Mouse (Mus musculus) hindlimb bud, embryonic 11.5 days (tissue): ENCODE results near the gene Slc38a3.
A peak's percentile ranks its signal among the peaks of the same experiment; 100 is the strongest.

Experiments
- DNase-seq: peaks from one replicate; pipeline ENCODE4 v3.0.0-alpha.2; 2012; ENCODE audit warnings: low read depth, low spot score; ENCODE audit errors: extremely low spot score

Gene Slc38a3

DNA sequence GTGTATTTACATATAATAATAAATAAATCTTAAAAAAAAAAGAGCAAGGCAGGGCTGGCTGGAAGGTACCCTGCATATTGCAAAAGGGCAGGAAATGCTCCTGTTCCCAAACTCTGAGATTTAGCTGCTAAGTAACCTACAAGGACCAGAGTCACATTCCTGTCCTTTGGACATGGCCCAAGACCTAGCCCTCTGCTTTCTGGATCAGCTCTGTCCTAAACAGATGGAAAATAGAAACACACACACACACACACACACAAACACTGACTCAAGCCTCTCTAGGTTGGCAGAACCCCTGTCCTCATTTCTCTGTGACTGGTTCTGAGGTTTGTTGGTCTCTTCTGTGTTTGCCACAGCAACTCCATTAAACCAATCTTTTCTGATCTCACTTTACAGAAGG is 48.4 kb downstream of the Slc38a3 start:
- DNase-seq = no peak

DNA sequence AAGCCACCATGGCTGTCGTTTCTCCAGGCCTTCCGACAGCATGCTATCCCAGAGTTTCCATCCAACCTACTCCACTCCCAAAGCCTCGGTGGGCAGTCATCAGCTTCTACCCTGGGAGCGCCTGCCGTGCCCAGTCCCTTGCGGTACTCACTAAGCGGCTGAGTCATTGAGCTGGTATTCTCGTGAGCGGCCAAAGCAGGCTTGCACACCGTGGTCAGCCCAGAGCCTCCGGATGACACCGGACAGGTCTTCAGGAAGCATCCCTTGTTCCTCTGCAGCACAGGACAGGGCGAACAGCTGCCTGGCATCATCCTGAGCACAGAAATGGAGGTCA is 49.8 kb downstream of the Slc38a3 start:
- DNase-seq = no peak

DNA sequence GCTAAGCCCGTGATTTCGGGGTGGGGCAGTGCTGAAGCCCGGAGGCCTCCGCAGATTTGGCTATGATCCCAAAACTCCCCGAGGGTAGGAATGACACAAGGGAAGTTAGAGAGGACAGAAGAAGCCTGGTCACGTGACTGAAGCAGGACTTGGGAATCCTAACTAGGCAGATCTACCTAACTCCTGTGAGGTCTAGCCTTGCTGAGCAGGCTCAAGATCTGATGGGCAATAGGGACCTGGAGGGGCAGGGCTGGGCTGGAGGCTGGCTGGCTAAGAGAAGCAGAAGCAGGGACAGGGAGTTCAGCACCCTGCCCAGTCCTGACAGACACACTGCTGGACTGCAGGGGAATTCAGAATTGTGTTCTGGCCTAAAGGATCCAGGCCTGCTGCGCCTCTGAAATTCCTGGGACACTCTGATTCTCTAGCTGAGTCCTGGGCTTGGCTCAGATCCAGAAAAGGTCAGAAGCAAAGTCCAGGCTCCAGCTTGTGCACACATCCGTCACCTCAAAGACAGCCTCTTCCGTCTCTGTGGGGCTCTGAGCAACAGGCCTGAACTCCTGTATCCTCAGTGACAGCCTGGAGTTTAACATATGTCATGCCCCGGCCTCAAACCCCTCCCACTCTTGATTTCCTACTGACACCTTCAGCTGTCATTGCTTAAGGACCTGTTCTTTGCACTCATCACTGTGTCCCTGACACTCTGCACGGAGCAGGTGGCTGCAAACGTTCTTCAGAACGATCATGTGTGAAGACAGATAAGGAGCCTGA is 50.4 kb downstream of the Slc38a3 start:
- DNase-seq = no peak

DNA sequence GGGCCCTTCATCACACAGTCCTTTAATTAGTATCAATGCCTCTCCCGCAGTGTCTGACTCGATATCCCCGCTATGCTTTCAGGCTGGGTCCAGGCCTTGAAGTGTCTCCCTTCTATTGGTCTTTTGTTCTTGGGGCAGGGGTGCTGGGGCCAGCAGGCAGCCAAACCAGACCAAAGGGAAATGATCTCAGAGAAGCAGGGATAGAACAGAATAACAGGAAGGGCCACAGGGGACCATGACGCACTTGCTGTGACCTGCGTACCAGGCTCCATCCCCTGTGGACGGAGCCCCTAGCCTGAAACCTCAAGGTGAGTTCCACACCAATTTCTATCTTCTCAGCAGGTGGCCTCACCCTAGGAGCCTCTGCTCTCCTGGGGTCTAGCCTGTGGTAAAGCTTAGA is 51.2 kb downstream of the Slc38a3 start:
- DNase-seq = no peak

DNA sequence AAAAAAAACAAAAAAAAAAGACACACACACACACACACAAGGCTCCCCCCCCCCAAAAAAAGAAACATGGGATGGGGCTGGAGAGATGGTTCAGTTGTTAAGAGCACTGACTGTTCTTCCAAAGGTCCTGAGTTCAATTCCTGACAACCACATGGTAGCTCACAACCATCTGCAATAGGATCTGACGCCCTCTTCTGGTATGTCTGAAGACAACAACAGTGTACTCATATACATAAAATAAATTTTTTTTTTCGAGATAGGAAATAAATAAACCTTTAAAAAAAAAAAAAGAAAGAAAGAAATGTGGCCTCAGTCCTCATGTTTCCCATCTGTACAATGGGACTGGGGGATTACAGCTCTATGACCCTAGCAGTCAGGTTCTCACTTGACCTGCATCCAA is 51.9 kb downstream of the Slc38a3 start:
- DNase-seq = no peak

DNA sequence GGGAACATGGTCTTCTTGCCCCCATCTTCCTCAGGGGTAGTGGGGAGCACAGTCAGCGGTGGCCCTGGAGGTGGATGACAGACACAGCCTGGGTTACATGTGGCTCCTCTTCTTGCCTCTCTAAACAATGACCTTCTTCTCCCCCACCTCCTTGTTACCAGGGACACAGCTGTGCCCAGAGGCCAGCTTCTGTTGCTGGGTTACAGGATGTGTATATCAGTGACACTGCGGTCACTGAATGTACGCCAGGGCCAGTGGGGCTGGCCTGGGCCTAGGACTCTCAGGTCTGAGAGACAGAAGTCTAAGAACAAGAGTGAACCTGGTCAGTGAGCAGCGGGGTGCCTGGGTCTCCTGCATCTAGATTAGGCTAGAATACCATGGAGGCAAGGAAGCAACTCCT is 54.3 kb downstream of the Slc38a3 start:
- DNase-seq = no peak

DNA sequence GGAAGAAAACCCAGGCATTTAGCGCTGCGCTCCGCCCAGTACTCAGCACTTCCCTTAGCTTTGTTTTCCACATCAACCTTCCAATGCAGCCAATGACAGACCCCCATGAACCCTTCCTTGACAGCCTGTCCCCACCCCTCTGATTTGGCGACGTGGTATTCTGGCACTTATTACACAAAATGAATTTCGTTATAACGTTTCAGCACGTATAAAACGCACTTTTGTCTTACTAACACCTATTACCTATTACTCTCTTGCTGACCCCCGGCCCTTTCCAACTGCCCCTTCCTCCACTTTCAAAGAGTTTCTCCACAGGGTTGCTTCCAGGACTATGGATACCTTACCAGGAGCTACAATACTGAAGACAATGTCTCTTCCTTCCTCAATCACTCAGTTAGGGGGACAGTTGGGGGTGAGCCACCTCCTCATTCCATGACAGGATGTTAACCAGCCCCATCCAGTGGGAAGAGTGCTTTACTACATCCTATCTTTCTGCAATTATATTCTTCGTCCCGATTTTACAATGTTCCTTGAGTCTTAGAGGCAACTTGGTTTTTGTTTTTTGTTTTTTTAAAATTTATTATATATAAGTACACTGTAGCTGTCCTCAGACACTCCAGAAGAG is 56.3 kb downstream of the Slc38a3 start:
- no peak for DNase-seq

DNA sequence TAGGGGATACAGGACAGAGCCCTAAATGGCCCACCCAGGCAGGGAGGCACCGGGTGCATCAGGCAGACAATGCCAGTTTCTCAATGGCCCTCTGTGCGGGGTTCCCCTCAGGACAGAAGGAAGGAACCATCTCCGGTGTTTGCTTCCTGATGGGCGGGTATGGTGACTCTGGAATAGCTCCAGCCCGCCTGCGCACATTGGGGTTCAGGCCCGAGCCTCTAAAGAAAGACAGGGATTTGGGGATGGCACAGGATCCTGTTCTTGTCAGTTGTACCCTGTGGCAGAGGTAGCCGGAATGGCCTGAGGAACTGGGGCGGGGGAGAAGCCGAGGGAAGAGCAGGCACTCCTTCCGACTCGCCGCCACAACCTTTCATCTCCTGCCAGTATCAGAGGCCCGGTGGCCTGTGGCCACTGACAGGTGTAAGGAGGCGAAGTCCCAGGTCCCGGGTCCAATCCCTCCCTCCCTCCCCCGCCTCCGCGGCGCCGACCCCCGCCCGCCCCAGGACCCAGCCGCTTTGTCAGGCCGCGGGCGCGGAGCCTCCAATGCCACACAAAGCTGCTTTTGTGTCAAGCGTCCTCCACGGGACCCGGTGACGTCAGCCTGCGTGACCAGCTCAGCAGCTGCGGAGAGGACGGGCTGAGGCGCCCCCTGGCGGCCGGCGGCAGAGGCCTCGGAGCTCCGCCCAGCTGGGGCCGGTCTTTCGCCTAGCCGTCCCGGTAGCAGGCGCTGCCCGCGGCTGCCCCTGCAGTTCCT is 57.0 kb downstream of the Slc38a3 start:
- peak; percentile 83 for DNase-seq

DNA sequence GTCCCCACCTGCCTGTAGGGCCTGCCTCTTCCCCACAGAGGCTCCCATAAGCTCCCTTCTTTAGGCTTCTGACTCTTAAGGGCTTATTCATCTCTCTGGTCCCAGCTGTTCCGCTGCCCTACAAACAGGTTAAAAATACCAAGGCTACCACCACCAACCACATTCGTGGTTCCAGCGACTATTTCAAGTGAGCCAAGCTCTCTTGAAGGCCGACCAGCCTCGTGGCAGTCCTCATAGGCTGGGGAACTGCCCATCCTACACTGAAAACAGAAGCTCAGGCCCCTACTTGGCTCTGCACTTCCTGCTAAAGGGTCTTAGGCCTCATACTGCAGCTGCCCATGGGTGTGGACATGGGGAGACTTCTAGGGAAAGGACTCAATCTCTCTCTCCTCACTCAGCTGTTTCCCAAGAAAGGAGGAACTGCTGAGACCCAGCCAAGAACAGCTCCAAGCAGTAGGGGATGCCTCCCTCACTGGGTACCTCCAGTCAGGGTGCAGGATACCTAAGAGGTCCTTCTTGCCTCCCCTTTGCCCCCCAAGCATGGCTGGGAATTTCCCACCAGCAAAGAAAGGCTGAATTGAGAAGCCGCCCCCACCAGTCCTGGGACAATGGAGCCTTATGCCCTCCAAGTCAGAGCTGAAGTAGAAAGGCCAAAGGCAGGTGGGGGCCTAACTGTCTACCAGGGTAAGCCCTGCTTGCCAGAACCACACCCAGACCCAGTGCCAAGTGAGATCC is 57.7 kb downstream of the Slc38a3 start:
- no peak for DNase-seq

DNA sequence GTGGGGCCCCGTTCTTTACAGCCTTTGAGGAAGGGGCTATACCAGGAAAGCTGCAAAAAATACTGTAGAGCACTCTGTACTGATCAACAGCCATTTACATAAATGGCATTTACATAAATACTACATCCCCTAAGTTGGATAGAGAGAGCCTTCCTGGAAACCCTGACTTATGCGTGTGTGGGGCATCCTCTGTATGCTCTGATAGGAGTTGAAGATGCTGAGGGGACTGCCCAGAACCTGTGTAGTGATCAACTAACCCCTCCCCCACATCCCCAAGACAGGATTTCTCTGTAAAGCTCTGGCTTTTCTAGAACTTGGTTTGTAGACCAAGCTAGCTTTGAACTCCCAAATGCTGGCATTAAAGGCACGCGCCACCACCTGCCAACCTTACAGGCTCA is 59.9 kb downstream of the Slc38a3 start:
- no peak for DNase-seq

DNA sequence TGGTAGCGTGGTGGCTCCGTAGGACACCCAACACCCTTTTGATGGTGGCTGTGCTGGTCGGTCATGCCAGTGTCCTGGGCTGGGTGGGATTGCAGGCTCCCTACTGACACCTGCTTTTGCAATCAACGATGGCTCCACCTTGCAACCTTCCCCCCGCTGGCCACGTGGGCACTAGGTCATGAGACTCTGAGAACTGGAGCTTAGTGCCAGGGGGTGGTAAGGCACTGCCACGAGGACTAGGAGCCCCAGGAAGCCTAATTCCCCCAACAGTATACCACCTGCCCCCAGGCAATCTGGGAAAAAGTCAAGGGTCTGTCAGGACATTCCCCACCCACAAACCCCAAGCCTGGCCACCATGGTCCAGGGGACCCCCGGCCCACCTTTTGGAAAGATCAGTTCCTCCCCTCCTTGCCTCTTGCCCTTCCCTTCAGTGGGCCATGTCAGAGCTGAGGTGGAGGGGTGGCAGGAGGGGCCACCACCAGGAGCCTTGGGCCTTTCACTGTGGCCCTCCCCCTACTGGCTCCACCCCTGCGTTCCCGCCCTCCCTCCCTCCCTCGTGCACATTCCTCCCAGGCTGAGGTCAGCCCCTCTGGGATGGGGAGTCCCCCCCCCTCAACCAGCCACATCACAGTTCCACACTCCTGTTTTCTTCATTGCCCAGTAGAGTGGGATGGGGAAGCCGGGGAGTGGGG is 60.4 kb downstream of the Slc38a3 start, which contains the start of gene Sema3b:
Sema3b (minus strand) TSS at position 489 of the 692 bp plus-strand sequence.
- DNase-seq = no peak

DNA sequence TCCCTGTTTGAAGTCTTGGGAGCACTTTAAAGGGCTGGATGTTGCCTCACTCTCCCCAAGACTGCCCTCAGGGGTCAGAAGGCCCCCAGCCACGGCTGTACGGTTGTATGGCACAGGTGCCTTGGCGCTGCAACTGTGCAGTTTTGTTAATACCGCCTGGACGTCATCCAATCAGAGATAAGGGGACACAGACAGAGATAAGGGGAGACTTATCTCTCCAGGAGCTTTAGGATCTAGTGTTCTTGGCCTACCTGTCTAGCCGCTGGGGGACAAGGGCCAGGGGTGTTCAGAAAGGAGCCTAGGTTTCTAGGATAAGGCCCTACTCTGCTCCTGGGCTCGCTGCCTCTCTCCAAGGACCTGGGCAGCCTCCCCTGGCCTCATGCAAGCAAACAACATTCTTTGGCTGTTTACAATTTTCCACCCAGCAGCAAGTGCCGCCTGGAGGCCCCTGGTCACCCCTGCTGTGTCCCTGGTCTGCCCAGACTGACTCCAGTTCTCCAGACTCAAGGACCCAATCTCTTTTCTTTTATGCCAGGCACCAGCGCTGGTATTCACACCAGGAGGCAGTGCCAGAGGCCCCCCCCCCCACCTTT is 61.6 kb downstream of the Slc38a3 start:
- DNase-seq = no peak

DNA sequence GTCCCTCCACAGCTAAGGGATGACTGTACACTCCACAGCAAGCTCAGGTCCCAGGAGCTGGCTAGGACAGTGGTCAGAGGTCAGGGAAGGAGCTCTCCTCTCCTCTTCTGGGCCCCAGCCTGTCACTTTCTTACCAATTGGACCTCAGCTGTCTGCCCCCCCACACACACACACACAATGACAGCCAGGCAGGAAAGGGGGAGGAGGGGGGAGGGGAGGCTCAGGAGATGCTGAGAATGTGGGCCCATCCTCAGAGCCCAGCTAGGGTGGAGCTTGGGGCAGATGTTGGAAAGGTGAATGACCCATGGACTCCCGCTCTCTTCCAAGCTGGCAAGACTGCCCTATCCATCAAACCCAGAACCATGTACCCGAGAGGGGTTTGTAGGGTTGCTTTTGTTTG is 62.3 kb downstream of the Slc38a3 start:
- no peak for DNase-seq

DNA sequence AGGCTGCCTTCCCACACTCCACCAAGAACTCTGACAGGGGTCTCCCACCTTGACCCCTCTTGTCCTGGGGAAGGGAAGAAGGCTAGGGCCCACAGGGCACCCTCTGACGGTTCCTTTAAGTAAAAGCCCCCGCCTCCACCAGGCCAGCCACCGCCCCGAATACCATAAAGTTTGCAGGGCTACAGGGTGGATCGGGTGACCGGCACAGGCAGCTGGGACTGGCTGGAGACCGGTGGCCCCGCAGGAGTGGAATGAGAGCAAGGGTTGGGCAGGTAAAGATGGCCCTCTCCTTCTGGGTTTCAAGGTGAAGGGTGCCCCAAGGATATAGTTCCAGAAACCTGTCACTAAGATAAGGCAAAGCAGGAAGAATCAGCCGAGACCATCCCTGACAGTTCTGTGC is 62.7 kb downstream of the Slc38a3 start:
- no peak for DNase-seq

DNA sequence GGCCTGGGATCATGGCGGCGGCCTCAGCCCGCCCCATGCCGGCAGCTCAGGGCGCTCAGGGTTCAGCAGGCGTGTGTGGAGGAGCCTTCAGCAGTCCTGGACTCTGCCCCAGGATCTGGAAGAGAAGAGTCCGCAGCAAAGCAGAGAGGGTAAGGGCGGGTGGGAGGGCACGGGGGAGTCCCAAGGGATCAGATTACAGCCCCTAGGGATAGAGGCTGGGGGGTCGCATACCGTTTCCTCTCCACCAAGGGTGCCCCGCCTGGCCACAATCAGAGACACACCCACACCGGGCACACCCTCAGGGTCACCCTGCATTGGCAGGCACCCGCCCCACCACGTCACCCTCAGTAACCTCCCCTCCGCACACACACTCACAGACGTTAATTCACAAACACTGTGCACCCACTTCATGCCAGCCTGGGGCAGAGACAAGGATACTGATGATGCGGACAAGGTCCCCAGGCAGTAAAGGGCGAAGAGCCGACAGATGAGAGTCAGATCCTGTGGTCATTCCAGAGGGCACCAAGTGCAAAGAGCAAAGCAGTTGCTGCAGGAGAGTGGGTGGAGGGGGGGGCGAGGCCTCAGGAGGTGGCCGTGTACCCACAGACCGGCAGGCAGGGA is 64.2 kb downstream of the Slc38a3 start:
- no peak for DNase-seq

DNA sequence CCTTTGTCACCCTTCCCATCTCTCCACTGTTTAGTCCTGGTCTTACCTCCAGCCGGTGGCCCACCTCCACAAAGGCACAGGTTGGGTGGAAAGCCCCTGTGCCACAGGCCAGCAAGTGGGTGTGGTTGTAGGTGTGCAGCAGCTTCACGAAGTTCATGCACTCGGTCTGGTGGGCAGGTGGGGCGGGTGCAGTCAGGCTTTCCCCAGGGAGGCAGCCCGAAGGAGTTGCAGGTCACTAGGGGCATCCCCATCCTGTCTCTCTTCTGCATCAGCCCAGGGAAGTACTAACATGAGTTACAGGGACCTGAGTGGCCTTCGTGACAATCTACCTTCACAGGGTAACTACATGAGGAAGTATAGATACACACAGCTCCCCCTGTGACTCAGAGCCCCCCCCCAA is 66.1 kb downstream of the Slc38a3 start:
- DNase-seq = no peak

DNA sequence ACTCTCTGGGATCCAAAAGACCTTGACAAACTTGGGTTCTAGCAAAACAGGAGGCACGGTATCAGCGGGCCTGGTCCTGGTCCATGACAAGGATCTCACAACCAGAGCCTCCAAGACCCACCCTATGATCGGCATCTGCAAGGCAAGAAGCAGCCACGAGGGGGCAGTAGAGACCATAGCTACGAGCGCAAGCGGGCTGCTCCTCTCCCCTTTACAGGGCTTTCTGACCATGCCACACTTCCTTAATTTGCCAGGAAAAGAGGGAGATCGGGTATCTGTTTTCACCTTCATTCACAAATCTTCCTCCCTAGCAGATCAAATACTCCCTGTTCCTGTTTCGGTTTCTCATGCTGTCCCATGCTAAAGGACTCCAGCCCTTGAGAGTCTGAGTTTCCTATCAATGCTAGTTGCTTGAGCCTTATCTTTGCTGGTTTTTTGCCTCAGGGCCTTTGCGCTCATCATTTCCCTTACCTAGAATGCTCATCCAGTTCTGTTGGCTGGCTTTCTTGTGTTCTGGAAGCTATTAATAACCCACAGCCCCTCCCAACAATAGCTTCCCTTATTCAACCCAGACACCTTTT is 67.2 kb downstream of the Slc38a3 start:
- peak; percentile 90 for DNase-seq

DNA sequence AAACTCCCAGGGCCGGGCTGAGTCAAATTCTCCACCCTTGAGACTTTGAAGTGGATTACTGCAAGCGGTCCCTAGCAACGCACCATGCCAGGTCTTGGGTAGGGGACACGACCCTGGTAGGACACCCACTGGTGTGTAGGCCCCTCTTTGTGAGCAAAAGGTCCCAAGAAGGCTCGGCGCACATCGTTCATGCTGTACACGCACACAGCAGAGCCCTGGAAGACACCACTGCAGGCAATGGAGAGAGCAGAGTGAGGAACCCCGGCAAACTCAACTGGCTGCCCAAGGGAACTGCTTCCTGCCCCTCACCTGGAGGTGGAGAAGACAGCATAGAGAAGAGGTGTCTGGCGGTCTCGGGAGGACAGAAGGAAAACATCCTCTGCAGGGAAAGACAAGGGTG is 68.1 kb downstream of the Slc38a3 start:
- no peak for DNase-seq

DNA sequence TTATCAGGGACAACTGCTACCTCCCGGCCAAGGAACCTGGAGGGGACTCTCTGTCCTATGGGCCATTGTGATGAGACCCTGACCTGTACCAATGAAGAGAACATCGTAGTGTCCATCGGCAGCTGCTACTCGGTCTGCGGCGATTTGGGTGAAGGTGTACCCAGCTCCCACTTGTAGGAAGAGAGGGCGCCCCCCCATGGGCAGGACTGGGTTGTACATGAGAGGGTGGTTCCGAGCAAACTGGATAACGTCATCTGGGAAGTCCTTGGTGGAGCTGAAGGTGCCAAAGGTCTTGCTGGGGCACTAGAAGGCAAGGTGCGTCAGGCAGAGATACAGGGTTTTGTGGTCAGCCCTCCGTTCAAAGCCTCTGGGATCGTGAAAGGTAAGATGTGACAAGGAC is 68.6 kb downstream of the Slc38a3 start:
- no peak for DNase-seq
